Mouse (Mus musculus): ENCODE data around the gene Ppm1h.

DNA sequence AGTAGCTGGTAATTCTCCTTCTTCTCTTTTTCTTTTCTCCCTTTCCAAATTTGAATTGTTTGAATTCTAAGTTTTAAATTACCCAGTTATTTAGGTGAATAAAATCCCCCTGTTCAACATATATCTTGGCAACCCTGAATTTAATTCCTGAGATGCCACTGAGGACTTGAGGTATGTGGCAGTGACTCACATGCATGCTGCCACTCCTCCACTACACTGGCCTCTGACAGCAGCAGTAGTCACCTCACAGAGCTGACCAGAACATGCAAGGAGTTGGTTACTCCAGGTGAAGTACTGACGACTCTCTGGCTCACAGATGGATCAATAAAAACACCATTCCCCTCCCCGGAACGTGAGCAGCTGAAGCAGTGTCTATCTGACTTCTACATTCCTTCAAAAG is 98.9 kb downstream of the Ppm1h start:
- TF ChIP-seq CTCF (IDR thresholded peaks at IDR 0.05; ENCODE audit: low read depth) = no peak
- TF ChIP-seq EP300 (IDR thresholded peaks at IDR 0.05; ENCODE audit: low read depth) = no peak
